Mouse (Mus musculus) neural tube, embryonic 13.5 days (tissue): ENCODE data around the gene Gtf2h5. TPM values are rescaled to one million over a fixed set of nuclear protein-coding genes. Genes with fewer than 3 reads are reported as not detected.
A peak's percentile ranks its signal among the peaks of the same experiment; 100 is the strongest.

Experiments
- ATAC-seq: fragments of 200-750 bp; cut with Nextera tagmentation; 2 replicates; pipeline ENCODE4 v1.8.0; 2017; ENCODE audit warnings: low read depth, mild to moderate bottlenecking, moderate TSS enrichment, moderate library complexity
- H3K27ac ChIP-seq: fragments of 300-500 bp; sonication (generic); replicated peaks from 2 replicates; pipeline ENCODE4 v1.5.1; 2015; ENCODE audit warnings: moderate library complexity, mild to moderate bottlenecking, inconsistent platforms
- H3K27me3 ChIP-seq: fragments of 300-500 bp; sonication (generic); 2 replicates; pipeline ENCODE4 v1.6.1; 2015; ENCODE audit warnings: mild to moderate bottlenecking, inconsistent platforms
- H3K36me3 ChIP-seq: fragments of 300-500 bp; sonication (generic); 2 replicates; pipeline ENCODE4 v1.6.1; 2015; ENCODE audit warnings: mild to moderate bottlenecking, inconsistent platforms
- H3K4me1 ChIP-seq: fragments of 300-500 bp; sonication (generic); replicated peaks from 2 replicates; pipeline ENCODE4 v1.6.1; 2015; ENCODE audit warnings: inconsistent platforms
- H3K4me2 ChIP-seq: fragments of 300-500 bp; sonication (generic); 2 replicates; pipeline ENCODE4 v1.6.1; 2015; ENCODE audit warnings: inconsistent platforms, mild to moderate bottlenecking, moderate library complexity
- H3K4me3 ChIP-seq: fragments of 300-500 bp; sonication (generic); 2 replicates; pipeline ENCODE4 v1.5.1; 2015; ENCODE audit warnings: mild to moderate bottlenecking, inconsistent platforms
- H3K9ac ChIP-seq: fragments of 300-500 bp; sonication (generic); 2 replicates; pipeline ENCODE4 v1.6.1; 2015; ENCODE audit warnings: moderate library complexity, mild to moderate bottlenecking, inconsistent platforms
- H3K9me3 ChIP-seq: fragments of 300-500 bp; sonication (generic); 2 replicates; pipeline ENCODE4 v1.6.1; 2016; ENCODE audit warnings: inconsistent platforms
- WGBS: fragments of 180-500 bp; shearing (Covaris S2); methylation state at CpG from one replicate; pipeline ENCODE4 v1.1.7; 2015; 5-methylcytosine and 5-hydroxymethylcytosine counted together
- polyA plus RNA-seq: library from polyadenylated mRNA; unstranded; fragments of >200 nt; fragmentation: Nextera tagmentation; extraction: Ambion mirVana; gene quantifications from 2 replicates; pipeline ENCODE4 v1.2.1, GENCODE M21; 2015

Gene Gtf2h5
- polyA plus RNA-seq, 1 experiment from 2014 or later, result 225 TPM

DNA sequence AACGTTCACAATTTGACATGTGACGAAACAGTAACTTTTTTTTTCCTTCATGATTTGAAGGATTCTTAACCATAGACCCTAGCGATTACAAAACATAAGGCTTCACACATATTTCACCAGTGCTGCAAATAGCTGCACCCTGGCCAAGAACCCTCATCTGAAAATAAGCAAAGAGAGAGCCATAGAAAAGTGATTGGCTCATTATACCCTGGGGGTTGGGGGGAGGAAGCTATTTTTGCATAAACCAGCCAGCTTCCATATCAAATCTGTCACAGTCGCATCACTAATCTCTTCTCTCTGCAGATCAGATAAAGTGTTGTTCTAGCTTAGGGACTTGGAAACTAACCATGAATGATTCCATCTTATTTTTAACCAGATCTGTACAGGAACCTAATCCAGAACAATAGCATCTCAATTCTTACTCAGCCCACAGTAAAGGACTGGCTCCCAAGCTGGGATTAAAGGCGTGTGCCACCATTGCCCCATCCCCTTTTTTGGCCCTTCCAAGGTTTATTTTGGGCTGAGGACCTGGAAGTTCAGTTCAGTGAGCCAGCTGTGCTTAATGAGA lies 3.8 kb downstream of the Gtf2h5 start:
- no peak for ATAC-seq
- Histone ChIP-seq H3K4me1 (peaks cover 22% of the 10 kb centered on the region), H3K4me2 (no peak overlapping the region), H3K27me3 (no peaks in the 10 kb centered on the region), H3K36me3 (peaks cover 42% of the 10 kb centered on the region), H3K9me3 (no peaks in the 10 kb centered on the region), H3K4me3 (no peak overlapping the region), H3K9ac (no peak overlapping the region), H3K27ac (no peak overlapping the region)
- 93% methylated on average over 5 of the region's 5 CpGs for WGBS

DNA sequence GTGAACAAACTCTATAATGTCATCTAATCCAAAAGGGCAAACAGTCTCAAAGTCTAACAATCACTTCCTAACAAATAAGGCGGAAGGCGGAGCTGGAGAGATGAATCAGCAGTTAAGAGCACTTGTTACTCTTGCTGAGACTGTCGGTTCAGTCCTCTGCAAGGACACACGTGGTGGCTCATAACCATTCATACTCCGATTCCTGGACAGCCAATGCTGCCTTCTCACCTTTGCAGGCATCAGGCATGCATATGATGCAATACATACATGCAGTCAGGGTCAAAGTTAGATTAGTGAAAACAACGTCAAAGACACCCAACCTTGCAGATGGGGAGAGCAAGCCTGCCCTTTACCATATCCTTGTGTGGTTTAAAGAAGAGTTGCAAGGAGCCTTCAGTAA lies 12.0 kb downstream of the Gtf2h5 start:
- H3K36me3 ChIP-seq, result peaks cover 22% of the 10 kb centered on the region
- no peak overlapping the region for H3K9ac ChIP-seq
- H3K4me2 ChIP-seq, result no peak overlapping the region
- no peak overlapping the region for H3K4me3 ChIP-seq
- no peaks in the 10 kb centered on the region for H3K27me3 ChIP-seq
- ATAC-seq, result no peak
- no peaks in the 10 kb centered on the region for H3K9me3 ChIP-seq
- H3K27ac ChIP-seq, result no peak overlapping the region
- no peaks in the 10 kb centered on the region for H3K4me1 ChIP-seq
- WGBS, result 90% methylated on average over 6 of the region's 6 CpGs

DNA sequence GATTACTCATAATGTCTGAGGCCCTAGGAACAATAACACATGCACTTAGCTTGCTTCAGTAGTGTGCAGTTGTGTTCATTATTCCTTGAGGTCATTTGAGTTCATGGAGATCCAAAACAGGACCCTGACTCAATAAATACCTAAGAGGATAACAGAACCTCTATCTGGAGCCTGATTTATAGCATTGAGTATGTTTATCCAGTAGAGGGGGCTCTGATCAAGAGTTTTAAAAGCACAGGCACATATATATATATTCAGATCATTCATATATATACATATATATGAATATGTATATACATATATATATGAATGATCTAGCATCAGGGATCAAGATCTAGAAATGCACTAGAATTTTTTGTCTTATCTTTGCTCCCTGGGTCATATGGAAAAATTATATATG lies 16.0 kb downstream of the Gtf2h5 start:
- H3K4me3 ChIP-seq, result no peak overlapping the region
- H3K9ac ChIP-seq, result no peak overlapping the region
- H3K36me3 ChIP-seq, result 0 out of 2 replicates have a peak, but pooled peaks cover 7% of the 10 kb centered on the region
- H3K27ac ChIP-seq, result no peak overlapping the region
- H3K4me1 ChIP-seq, result no peaks in the 10 kb centered on the region
- no peak overlapping the region for H3K4me2 ChIP-seq
- H3K9me3 ChIP-seq, result no peaks in the 10 kb centered on the region
- no peaks in the 10 kb centered on the region for H3K27me3 ChIP-seq
- ATAC-seq, result no peak

DNA sequence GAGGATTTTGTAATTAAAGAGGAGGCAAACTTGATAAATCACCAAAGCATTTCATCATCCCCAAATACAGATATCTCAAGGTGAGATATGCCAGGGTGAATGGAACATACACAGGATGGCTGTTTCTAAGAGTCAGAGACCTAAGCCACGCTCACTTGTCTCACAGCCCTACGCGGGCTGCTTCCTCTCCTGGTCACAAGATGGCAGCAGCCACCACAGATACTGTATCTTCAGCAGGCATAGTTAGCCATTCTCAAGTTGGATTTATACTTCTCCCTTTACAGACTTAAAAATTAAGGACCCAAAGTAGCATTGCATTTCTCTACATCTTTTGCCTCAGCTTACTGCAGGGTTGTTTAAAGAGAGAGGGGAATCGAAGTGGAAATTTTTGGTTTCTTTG lies 18.3 kb downstream of the Gtf2h5 start:
- H3K4me2 ChIP-seq, result no peak overlapping the region
- H3K9me3 ChIP-seq, result no peaks in the 10 kb centered on the region
- no peaks in the 10 kb centered on the region for H3K4me1 ChIP-seq
- no peaks in the 10 kb centered on the region for H3K27me3 ChIP-seq
- no peak overlapping the region for H3K27ac ChIP-seq
- no peak overlapping the region for H3K4me3 ChIP-seq
- H3K9ac ChIP-seq, result no peak overlapping the region
- no peaks in the 10 kb centered on the region for H3K36me3 ChIP-seq
- WGBS, result 29% methylated on average over 4 of the region's 4 CpGs
- ATAC-seq, result no peak

DNA sequence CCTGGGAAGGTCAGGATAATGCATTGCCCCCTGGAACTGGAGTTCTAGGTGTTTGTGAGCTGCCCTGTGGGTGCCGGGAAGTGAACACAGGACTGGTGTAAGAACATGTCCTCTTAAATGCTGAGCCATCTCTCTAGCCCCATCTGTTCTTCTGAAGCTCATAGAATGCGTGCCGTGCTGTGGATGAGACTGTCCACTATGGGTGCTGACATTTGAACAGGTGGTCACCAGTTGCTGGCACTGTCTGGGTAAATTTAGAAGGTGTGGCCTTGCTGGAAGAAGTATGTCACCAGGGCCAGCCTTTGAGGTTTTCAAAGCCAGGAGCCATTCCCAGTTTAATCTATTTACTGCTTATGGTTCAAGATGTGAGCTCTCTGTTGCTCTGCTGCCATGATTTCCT lies 22.7 kb downstream of the Gtf2h5 start:
- WGBS, result 89% methylated on average over 3 of the region's 3 CpGs
- H3K27me3 ChIP-seq, result 0 out of 2 replicates have a peak, but pooled peaks cover 3% of the 10 kb centered on the region
- ATAC-seq, result no peak
- no peaks in the 10 kb centered on the region for H3K9me3 ChIP-seq
- H3K27ac ChIP-seq, result no peak overlapping the region
- H3K9ac ChIP-seq, result no peak overlapping the region
- H3K4me2 ChIP-seq, result no peak overlapping the region
- no peak overlapping the region for H3K4me3 ChIP-seq
- peaks cover 8% of the 10 kb centered on the region; the same call in 1 of the 2 replicates for H3K4me1 ChIP-seq
- no peaks in the 10 kb centered on the region for H3K36me3 ChIP-seq

DNA sequence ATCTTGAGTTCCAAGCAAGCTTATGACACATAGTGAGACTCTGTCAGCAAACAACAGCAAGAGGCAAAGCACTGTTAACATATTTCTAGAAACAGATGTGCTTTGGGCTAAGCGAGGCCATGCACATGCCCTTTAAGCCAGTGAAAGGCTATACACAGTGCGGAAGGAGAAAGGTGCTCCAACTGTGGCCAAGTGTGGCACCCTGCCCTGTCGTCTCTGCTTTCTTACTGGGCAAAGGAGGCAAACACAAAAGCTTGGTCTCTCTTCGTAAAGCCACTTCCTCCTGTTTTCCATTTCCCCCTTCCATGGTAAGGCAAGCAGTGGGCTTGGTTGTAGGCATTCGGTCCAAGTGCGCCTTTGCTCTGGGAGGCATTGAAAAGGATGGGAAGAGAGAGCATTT lies 24.0 kb downstream of the Gtf2h5 start:
- Histone ChIP-seq H3K27me3 (0 out of 2 replicates have a peak, but pooled peaks cover 3% of the 10 kb centered on the region), H3K4me1 (peaks cover 18% of the 10 kb centered on the region), H3K4me2 (no peak overlapping the region), H3K4me3 (no peak overlapping the region), H3K27ac (no peak overlapping the region), H3K9ac (no peak overlapping the region), H3K9me3 (no peaks in the 10 kb centered on the region), H3K36me3 (no peaks in the 10 kb centered on the region)
- WGBS, result 84% methylated on average over 6 of the region's 6 CpGs
- no peak for ATAC-seq

DNA sequence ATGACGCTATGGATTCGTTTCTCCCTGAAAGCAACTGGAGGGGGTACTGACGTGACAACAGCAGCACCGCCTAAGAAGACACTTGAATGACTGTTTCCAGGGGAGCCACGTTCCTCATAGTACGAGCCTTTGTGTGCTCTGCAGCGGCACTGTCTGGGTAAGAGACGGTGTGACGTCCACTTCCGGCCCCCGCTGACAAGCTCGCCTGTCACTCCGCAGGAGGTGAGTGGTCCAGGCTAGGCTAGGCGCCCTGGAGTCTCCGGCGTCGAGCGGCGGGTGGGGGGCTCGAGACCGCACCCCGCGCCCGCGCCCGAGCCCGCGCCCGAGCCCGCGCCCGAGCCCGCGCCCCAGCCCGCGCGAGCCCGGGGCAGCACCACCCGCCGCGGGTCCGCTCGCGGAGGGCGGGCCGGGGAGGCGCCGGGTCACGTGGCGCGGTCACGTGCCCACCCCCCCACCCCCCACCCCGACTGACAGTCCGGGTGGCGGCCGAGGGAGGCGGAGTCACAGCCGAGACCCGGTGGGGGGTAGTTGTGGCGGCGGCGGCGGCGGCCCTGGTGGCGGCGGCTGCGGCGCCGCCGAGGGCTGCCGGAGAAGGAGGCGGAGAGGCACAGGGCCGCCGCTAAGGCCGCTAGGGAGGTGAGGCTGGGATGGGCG lies 26.9 kb downstream of the Gtf2h5 start, which contains the start of gene Tulp4:
Gene Tulp4, plus strand, starts transcription at position 77 of the 654 bp plus-strand sequence.
- Histone ChIP-seq H3K9me3 (no peaks in the 10 kb centered on the region), H3K27me3 (0 out of 2 replicates have a peak, but pooled peaks cover 3% of the 10 kb centered on the region), H3K4me2 (peak within 1 kb of the TSS; percentile 87), H3K4me1 (peaks cover 45% of the 10 kb centered on the region), H3K4me3 (peak within 1 kb of the TSS; percentile 85), H3K36me3 (peaks cover 8% of the 10 kb centered on the region; the same call in 1 of the 2 replicates), H3K27ac (peak within 1 kb of the TSS; percentile 99), H3K9ac (peak within 1 kb of the TSS; percentile 99)
- ATAC-seq, result peak; percentile 99
- under 1% methylated on average over 46 of the region's 76 CpGs for WGBS

DNA sequence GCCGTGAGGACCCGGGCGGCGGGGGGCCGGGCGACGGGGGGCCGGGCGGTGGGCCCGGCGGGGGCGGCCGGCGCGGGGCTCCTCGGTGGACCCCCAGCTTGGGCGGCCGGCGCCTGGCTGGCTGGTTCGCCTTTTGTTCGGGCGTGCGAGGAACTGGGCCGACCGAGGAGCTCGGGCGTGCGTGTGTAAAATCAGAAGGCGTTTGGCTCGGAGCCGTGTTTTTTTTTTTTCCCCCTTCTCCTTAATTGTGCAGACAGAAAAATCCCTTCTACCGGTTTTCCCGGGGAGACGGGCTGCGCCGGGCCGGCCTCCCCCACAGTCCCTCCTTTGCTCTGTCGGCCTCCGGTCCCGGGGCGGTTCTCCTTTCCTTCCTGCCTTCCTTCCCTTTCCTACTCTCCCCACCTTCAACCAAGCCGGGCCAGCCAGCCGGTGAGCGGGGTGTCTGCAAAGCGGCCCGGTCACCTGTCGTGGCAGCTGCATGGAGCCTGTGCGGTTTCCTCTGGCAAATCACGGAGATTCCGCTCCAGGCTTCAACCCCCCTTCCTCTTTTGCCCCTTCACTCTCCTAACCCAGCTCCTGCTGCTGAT lies 27.5 kb downstream of the Gtf2h5 start:
- Histone ChIP-seq H3K4me3 (peak overlapping the region; percentile 85), H3K4me1 (peaks cover 45% of the 10 kb centered on the region), H3K4me2 (peak overlapping the region; percentile 87), H3K9me3 (no peaks in the 10 kb centered on the region), H3K27me3 (0 out of 2 replicates have a peak, but pooled peaks cover 3% of the 10 kb centered on the region), H3K9ac (peak overlapping the region; percentile 99), H3K27ac (peak overlapping the region; percentile 99), H3K36me3 (peaks cover 12% of the 10 kb centered on the region)
- ATAC-seq, result peak; percentile 66
- 0% methylated on average over 31 of the region's 50 CpGs for WGBS

DNA sequence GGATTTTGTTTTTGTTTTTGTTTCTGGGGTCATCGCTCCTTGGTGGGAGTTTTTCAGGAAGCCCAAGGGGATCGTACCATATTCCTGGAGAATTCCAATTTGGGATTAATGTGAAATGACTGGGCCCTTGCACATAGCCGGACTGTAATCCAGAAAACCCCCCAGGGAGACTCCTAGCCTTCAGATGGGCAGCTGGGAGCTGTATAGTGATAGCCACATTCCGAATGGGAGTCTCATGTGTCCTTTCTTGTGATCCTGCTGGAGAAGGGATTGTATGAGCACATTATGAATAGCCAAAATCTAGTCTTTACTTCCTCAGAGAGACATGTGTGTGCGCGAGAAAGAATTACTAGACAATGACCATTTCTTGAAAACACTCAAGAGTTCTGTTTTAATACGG lies 28.6 kb downstream of the Gtf2h5 start:
- 0 out of 2 replicates have a peak, but pooled peaks cover 3% of the 10 kb centered on the region for H3K27me3 ChIP-seq
- ATAC-seq, result no peak
- peak overlapping the region; percentile 87 for H3K4me2 ChIP-seq
- H3K36me3 ChIP-seq, result peaks cover 14% of the 10 kb centered on the region
- peak overlapping the region; percentile 85 for H3K4me3 ChIP-seq
- WGBS, result 44% methylated on average over 7 of the region's 7 CpGs
- H3K4me1 ChIP-seq, result peaks cover 45% of the 10 kb centered on the region
- H3K9ac ChIP-seq, result peak overlapping the region; percentile 99
- peak overlapping the region; percentile 99; the same call in 1 of the 2 replicates for H3K27ac ChIP-seq
- no peaks in the 10 kb centered on the region for H3K9me3 ChIP-seq

DNA sequence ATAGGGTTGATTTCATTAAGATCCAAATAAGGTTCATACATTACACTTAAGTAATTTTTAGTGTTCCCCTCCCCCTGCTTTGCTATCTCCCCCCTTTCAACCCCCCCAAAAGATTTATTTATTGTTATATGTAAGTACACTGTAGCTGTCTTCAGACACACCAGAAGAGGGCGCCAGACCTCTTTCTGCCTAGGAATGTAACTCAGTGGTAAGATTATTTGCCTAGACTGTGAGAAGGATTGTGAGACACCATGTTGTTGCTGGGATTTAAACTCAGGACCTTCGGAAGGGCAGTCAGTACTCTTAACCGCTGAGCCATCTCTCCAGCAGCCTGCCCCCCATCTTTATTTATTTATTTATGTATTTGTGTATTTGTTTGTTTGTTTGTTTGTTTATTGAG lies 31.4 kb downstream of the Gtf2h5 start:
- H3K4me1 ChIP-seq, result peaks cover 37% of the 10 kb centered on the region
- WGBS, result 82% methylated on average over 3 of the region's 3 CpGs
- H3K9ac ChIP-seq, result no peak overlapping the region
- no peaks in the 10 kb centered on the region for H3K27me3 ChIP-seq
- H3K27ac ChIP-seq, result no peak overlapping the region
- no peak for ATAC-seq
- peaks cover 18% of the 10 kb centered on the region for H3K36me3 ChIP-seq
- H3K4me2 ChIP-seq, result no peak overlapping the region
- no peaks in the 10 kb centered on the region for H3K9me3 ChIP-seq
- H3K4me3 ChIP-seq, result no peak overlapping the region

DNA sequence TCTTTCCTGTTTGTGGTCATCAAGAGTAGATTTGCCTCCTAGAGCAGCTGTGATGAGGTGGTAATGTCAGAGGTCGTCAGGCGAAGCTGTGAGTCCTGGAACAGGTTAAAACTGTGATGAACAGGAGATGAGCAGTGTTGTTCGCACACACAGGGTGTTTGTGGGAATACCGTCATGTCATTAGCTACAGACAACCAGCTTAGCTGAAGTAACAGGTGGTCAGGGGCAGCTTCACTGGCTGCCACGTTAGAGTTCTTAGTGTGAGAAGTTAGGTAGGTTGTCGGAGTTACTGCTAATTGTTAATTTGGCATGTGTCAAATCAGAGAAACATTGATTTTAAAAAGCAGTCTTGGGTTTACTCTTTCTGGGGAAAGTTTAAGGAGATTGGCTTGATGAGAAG lies 34.1 kb downstream of the Gtf2h5 start:
- H3K4me1 ChIP-seq, result peaks cover 42% of the 10 kb centered on the region
- WGBS, result 92% methylated on average over 6 of the region's 6 CpGs
- no peak for ATAC-seq
- peaks cover 23% of the 10 kb centered on the region for H3K36me3 ChIP-seq
- no peak overlapping the region for H3K4me2 ChIP-seq
- H3K9me3 ChIP-seq, result no peaks in the 10 kb centered on the region
- H3K4me3 ChIP-seq, result no peak overlapping the region
- no peaks in the 10 kb centered on the region for H3K27me3 ChIP-seq
- no peak overlapping the region for H3K27ac ChIP-seq
- no peak overlapping the region for H3K9ac ChIP-seq

DNA sequence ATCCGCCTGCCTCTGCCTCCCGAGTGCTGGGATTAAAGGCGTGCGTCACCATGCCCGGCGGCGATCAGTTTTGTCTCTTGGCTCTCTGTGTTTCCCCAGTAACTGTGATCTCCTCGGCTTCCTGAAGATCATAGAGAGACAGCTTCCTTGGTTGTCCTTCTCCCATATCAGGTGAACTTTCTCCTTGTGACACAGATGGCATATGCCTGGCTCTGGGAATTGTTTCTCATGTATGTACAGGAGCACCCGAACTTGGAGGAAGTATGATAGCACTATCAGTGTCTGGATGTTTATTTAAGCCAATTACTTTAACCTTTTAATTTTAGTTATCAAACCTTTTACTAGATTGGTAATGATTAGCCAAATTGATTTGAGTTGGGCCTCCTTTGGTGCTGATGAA lies 35.5 kb downstream of the Gtf2h5 start:
- Histone ChIP-seq H3K27ac (no peak overlapping the region), H3K4me1 (peaks cover 34% of the 10 kb centered on the region), H3K36me3 (peaks cover 18% of the 10 kb centered on the region), H3K4me2 (no peak overlapping the region), H3K9me3 (no peaks in the 10 kb centered on the region), H3K27me3 (no peaks in the 10 kb centered on the region), H3K4me3 (no peak overlapping the region), H3K9ac (no peak overlapping the region)
- ATAC-seq, result no peak
- 95% methylated on average over 9 of the region's 9 CpGs for WGBS
